Mouse (Mus musculus) T-helper 2 cell (primary cell): ENCODE data around the gene Egr4.

ENCODE experiments used
- in situ Hi-C: fragments of 300-600 bp; cut with MboI, MseI; formaldehyde crosslinking; loops from one replicate; pipeline ENCODE4 v1.15.1; 2025; ENCODE audit warnings: high pct_unique_total_duplicates

Gene Egr4

DNA sequence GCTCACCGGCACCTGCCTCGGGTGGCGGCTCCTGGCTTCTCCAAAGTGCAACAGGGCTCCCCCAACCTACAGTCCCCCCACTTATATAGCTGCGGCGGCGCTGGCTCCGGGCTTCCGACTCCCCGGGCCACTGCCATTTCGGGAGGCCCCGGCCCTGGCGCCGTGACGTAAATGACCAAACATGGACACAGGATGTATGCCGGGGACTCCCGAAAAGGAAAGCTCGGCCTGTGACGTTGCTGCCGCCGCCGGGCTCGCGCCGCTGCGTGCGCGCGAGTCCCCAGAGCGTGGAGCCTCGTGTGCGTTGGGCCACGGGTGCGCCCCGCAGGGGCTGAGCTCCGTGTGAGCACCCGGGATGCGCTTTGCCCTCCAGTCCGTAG lies at the start of gene Egr4:
TSS of gene Egr4 (minus strand) at position 59 of the 380 bp plus-strand sequence.
- in situ Hi-C loops: no loop called here

DNA sequence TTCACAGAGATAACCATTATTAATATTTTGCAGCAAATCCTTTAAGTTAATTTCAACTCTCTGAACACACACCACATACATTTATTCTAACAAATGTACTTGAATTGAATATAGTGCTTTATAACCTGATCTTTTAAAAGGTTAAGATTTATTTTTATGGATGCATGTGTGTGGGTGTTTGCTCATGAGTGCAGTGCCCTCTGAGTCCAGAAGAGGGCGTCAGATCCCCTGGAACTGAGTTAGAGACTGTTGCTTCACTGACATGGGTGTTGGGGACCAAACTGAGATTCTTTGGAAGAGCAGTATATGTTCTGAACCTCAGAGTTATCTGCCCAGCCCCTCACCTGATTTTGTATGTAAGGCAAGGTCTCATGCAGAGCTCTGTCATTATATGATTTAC lies 49.0 kb upstream of the Egr4 start:
- in situ Hi-C loops: no loop called here

DNA sequence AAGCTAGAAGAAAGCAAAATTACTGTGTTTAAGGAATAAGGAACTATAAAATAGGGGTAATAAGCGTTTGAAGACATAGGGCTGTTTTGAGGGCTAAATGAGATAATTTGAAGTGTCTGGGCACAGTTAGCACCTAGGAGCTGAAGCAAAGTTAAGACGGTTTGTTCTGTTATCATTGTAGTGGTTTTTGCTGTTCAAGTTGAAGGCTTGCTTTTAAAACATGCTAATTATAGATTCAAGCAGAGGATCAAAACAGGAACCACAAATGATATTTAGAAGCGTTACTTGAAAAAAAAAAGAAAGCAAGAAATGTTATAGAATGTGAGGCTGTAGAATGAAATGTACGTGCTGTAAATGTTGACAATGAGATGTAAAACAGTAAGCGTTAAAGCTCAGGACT lies 34.3 kb upstream of the Egr4 start:
- in situ Hi-C loops: no loop called here

DNA sequence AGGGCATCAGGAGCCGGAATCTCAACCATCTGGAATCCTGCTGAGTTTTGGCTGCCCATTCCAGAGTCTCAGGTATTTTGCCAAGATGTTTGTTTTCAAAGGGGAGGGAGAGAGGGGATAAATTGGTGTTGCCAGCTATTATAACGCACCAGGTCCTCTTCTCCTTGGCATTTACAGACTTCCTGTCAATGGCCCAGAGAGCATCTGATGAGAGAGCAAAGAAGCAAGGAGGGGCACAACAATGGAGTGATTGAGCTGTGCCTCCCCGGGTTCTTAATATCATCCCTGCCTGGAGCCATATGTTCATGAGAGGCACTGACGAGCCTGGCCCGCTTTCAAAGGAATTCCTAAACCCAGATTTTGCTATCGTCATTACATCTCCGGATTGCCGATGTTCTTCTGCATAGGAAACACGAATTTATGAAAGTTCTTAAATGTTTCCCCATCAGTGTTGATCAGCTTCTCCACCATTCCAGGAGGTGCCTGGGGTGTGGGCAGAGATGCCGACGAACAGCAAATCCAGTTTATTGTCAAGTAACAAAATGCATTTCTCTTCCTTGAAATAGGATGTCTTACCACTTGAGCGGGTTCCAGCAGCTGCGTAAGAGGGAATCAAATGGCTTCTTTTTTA lies 31.0 kb upstream of the Egr4 start:
- in situ Hi-C loops: no loop called here

DNA sequence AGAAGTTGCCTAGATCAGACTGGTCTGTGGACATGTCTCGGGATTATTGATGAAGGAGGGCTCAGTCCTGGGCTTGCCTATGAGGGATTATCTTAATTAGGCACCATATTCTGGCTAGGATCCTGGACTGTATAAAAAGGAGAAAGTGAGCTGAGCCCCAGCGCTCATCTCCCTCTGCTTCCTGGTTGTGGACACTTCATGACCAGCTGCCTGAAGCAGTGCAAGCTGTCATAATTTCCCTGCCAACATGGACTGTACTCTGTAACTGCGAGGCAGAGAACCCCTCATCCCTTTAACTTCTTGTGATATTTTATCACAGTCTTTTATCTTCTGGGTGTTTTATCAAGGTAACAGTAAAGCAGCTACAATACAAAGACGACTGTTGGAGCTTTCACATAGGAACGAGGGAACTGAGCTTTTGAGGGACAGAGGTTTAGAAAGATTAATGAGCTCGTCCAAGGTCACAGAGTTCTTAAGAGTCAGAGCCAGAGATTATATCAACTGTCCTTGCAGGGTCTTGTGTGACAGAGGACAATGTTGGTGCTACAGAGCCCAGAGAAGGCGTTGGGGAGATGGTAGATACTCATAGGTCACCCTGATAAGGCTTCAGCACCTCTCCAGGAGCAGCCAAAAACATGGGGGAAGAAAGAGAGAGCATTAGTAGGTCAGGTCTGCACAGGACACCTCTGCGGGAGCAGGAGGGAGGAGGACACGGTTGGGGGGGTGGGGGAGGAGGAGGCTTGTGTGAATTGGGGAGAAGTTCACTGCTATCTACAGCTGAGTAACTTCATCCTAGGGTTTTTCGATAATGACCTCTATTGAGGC lies 30.2 kb upstream of the Egr4 start:
- in situ Hi-C loops: no loop called here

DNA sequence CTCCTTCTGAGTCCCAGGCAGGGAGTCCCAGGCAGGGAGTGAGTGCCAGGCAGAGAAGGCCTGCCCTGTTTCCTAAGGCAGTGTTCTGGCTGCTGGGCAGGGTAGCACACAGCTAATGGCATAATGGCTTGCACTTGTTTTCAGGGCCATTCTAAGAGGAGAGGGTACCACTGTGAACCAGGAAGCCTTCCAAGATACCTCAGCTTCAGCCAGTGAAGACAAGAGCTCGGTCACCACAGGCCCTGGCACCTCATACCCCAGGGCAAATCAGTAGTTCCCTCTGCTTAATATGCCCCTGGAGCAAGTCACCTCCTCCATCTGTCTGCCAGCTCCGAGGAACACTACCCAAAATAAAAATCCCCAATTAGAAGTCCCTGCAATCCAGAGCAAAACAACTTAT lies 9.4 kb upstream of the Egr4 start:
- in situ Hi-C loops: no loop called here

DNA sequence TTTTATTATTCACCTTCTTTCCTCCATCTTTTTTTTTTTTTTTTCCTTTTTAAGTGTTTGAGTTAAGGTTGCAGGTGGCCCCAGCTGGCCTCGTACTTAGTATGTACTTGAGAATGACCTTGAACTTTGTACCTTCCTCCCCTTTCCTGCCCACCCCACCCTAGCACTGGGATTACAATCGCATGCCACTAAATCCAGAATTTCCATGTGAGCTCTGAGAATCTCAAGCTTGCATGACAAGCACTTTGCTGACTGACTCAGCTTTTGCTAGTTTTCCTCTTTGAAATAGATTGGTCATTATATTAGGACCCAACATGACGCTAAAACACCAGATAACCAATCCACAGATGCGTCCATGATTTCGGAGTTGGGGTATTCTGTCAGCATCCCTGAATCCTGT lies 8.6 kb upstream of the Egr4 start:
- in situ Hi-C loops: no loop called here

DNA sequence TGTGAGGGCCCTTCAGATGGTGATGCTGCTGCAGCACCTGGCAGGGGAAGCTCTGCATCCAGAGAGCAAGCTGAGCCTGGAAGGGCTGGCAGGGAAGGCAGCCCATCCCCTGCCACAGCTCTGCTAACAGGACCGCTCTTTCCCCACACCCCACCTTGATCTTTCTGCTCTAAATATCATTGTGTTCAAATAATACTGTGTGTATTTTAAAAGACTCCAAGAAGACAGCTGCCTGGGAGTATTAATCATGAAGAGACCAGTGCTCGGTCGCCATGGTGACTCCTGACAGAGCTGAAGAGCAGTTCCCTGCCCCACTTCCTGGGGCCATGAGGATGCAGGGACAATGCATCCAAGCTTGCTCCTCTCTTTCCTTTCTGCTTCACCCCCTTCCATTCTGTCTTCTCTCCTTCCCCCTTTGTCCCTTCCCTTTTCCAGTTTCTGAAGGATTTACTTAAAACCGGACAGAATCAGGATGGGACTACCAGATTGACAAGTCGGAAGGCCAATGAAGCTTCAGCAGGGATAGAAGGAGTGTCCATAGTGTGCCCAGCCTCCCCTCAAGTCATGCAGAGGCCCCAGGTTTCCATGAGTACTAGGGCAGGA lies 4.8 kb upstream of the Egr4 start:
- in situ Hi-C loops: no loop called here

DNA sequence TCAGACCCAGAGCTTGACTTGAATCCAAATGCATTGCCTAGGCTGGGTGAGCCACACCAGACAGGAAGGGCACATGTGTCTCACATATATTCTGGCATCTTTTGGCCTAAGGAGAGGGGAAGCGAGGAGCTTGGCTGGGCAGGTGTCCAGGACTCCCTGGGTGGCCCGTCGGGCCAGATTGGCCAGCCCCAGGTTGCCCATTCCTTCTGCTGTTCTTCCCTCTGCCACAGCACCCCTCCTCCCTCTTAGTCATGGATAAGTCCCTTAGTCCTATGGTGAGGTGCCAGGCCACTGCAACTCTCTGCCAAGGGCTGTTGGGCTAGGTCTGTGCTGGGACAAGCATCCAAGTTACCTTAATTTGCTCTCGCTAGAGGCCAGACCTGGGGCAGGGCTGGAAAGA lies 2.6 kb upstream of the Egr4 start:
- in situ Hi-C loops: no loop called here

DNA sequence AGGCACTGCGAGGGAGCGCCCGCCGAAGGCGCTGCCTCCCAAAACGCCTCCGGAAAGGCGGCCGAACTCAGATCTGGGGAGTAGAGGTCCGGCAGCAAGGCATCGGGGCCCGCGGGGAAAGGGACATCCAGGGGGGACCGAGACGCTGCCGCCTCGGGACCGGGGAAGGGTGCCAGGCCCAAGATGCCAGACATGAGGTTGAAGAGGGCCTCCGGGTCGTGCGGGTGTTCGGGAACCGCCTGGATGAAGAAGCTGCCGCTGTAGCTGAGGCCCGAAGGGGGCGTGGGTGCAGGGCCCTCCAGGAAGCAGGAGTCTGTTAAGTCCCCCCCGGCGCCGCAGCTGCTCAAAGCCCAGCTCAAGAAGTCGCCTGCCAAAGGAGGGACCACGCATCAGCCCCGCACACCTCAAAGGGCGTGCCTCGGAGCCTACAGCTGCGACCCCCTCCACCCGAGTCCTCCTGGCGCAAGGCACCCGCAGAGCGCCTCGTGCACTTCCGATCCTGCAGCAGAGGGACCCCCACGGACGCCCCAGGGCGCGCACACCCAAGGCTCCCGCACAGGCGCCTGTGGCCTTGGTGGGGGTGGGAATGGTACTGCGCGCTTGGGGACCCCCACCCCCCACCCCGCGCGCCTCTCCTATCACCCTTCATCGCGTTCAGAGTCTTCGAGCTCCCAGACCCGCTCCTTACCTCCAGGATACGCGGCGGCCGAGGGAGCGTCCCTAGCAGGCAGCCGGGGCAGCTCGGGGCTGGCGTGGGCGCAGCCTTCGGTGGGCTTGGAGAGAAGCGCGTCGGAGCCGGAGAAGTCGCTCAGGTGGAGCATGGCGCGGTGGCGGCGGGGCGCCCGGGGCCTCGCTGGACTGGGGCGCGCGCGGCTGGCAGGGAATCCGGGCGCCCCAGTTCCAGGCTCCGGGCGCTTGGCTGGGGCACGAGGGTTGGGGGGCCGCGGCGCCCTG lies 535 bp downstream of the Egr4 start:
- in situ Hi-C loops: no loop called here

DNA sequence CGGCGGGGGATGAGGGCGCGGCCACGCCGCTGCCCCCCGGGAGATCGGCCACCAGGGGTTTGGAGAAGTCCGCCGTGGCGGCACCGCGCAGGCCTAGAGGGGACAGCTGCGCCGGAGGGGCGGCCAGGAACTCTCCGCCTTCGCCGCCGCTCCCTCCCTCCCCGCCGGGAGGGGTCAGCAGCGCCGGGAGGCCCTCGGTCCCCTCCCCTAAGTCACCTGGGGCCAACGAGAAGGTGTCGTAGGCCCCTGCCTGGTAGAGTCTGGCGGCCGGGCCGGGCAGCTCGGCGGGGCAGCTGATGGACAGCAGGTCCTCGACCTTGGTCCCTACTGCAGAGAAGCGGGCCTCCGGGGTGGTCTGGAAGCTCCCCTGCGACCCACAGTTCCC lies 1.3 kb downstream of the Egr4 start:
- in situ Hi-C loops: no loop called here

DNA sequence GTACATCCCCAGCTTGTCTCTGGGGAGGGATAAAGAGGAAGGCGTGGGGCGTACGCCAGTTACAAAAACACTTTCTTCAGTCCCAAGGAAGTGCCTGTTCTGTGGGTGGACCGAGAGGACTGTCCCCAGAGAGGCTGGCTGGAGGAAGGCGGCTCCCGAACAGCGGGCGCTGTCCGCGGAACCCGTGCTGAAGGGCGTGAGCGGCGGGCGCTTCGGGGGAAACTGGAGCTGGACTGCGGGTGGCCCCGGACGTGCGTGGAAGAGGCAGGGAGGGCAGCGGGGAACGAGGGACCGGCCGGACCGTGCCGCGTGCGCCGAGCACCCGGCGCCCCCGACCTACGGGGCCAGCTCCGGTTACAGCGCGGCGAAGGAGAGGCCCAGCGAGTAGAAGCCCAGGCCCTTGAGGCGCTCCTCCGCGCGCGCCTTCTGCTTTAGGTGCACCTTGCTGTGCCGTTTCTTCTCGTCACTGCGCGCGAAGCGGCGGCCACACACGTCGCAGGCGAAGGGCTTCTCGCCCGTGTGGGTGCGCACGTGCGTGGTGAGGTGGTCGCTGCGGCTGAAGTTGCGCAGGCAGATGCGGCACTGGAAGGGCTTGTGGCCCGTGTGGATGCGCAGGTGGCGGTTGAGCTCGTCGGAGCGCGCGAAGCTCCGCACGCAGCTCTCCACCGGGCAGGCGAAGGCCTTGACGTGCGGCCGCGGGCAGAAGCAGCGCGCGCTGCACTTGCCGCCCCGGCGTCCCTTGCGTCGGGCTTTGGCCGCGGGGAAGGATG lies 1.9 kb downstream of the Egr4 start:
- in situ Hi-C loops: no loop called here

DNA sequence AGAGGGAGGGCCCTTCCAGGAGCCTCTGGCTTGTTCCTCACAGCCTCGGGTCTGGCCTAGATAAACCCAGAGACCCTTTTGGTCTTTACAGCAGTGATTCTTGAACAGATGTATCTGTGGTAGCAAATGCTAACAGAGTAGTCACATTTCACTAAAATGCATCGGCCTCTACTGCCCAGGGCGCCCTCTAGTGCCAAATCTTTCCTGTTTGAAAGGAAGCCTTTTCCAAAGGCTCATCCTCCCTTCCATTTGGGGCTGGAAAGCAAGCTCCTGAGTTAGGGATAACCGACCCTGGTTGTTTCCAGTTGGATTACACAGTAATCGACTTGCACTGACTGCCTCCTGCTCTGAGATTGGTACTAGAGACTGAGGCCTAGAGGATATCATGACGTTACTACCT lies 2.9 kb downstream of the Egr4 start:
- in situ Hi-C loops: no loop called here

DNA sequence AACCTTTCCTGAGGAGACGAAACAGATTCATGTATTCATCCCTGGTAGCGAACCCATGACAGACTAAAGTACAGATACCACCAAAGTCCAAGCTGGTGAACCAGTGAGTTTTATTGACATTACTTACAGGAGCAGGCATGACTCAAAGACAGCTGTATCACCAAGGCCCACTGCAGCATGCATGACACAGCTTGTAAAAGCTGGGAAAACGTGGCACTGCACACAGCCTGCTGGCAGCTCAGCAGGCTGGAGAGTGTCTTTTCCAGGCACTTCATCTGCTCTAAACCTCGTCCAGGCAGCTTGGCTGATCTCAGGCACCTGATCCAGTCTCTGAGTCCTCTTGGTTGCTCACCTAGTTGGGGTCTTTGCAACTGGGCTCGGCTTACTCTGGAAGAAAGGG lies 4.8 kb downstream of the Egr4 start:
- in situ Hi-C loops: no loop called here

DNA sequence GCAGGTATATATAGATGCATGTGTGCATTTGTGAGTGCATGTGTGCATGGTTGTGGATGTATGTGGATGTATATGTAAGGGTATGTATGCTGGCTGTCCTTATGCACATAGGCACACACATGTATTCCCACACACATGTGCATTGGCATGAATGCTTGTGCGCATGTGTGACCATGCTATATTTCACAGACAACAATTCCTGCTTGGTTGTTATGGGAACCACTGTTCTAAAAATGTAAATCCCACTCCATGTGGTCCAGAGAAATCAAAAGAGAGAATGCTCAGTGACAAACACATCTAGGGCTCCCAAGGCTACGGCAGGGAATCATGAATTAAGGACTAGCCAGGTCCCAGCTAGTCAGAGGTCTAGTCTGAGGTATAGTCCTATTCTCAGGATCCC lies 8.5 kb downstream of the Egr4 start:
- in situ Hi-C loops: no loop called here

DNA sequence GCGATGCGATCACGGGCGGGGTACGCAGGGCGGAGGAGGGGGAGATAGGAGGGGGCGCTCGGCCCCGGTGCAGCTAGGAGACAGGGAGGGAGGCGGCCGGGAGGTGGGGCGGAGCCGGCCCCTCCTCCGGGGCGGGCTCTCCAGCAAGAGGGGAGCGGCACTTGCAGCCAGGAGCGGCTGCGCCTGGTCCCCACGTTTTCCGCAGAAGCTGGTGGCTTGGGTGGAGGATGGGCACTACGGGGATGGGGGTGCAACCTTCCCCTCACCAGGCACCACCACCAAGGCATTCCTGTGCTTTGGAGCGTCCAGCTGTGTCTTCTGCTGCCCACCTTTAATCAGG lies 10.5 kb downstream of the Egr4 start, which contains the start of gene Fbxo41:
TSS of gene Fbxo41 (minus strand) at position 84 of the 340 bp plus-strand sequence.
- in situ Hi-C loops: no loop called here

DNA sequence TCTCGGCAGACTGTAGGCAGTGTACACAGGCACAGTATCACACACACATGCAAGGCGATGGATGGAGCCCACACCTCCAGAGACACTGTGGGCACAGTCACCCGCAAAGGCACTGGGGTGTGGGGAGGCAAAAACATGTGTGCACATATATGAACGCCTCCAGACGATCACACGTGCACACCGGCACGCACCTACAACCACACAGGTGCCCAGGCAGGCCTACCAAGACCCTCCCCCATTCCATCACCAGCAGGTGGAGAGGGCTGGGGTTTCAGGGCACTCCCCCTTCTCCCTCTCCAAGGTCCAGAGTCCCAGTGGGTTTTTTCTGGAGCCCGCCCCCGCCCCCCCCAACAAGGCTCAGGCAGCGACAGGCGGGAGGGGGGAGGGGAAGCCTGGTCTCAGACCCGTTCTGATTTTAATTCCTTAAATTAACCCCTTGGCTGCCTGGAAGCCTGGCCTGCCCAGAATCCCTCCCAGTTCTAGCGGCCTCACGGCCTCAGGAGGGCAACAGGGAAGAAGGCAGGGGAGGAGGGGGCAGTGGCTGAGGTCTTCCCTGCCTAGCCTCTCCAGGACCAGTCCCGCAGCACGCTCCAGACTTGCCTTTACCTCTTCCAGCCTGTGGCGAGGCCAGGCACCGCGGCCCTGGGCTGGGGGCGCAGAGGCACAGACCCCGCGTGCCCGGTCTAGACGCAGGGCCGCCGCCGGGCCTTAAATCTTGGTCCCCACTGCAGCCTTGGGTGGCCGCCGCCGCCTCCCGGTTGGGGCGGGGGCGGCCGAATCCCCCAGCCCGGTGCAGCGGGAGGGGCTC lies 11.1 kb downstream of the Egr4 start:
- in situ Hi-C loops: no loop called here

DNA sequence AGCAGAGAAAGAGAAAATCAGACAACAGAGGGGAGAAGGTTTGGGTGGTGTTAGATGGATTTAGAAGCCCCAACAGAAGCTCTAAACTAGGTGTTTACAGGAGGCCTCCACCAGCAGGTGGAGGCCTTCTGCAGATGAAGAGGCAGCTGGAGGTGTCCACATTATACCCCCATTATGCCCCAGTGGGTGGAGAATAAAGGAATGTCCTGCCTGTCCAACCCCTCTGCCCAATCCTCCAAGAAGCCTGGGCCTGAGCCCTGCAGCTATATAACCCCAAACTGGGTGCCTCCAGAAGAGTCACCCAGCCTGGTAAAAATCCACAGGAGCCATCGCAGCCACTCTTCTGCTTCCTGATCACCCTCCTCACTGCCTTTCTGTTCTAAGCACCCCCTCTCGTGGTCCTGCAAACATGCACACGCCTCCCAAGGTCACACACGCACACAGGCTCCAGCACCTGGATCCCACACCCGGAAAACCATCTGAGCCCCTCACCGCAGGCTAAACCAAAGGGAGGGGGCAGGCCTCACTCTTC lies 11.8 kb downstream of the Egr4 start:
- in situ Hi-C loops: no loop called here

DNA sequence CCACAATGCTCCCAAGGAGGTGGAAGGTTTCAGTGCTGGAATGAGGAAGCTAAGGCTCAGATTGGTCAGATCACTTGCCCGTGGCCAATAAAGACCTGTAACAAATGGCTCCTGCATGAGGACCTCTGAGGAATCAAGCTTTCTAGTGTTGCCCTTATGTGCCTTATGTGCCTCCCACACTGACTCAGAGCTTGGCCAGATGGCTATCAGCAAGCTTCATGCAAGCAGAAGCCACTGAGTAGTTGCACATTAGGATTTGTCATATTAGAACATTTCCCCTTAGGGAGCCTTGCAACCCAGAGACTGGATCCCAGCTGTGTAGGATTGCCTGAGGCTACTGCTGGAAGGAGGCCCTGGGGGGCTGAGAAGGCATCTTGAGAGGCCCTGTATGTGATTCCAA lies 13.0 kb downstream of the Egr4 start:
- in situ Hi-C loops: no loop called here

DNA sequence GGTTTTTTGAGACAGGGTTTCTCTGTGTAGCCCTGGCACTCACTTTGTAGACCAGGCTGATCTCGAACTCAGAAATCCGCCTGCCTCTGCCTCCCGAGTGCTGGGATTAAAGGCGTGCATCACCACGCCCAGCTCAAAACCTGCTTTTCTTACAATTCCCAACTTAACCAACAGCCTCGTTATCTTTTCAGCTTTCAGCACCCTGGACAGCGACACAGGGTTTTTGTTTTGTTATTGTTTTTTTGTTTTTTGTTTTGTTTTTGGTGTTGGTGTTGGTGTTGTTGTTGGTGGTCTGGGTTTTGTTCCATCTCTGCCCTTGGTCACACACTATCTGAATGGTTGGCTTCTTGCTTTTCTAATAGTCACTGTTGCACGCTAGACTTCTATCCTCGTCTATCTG lies 15.2 kb downstream of the Egr4 start:
- in situ Hi-C loops: no loop called here
